Mouse (Mus musculus) heart, postnatal 0 days (tissue): ENCODE measurements at regions not wholly inside any gene's neighbourhood (a gene's known extent, or its start where the extent isn't known, plus 50 kb on each side); places are given as distances from the start of the nearest gene placed in this dataset.

Experiments
- CTCF ChIP-seq: IDR thresholded peaks from 2 replicates; pipeline ENCODE4 v1.5.1; 2016; ENCODE audit warnings: antibody characterized with exemption, control low read depth, low read depth
- EP300 ChIP-seq: IDR thresholded peaks from 2 replicates; pipeline ENCODE4 v1.6.1; 2016; ENCODE audit warnings: antibody characterized with exemption, low read depth

DNA sequence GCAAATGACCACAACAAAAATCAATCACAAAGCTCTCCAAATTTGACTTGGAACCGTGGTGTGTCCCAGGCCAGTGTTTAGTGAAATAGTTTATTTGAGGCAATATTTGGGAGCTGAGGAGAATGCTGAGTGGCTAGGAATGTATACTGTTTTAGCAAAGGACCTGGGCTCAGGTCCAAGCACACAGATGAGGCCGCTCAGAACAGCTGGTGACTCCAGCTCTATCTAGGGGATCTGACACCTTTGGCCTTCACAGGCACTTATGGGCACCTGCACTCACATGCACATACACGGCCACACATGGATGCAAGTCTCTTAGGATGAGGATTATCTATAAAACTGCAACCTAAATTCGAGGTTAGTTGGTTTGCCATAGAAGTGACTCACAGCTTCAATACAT, 110.6 kb upstream of the Gdf10 start:
- TF ChIP-seq CTCF (no peak), EP300 (no peak)
